Mouse (Mus musculus) kidney, adult 2 months (tissue): ENCODE data around the gene Apol11b. TPM values are rescaled to one million over a fixed set of nuclear protein-coding genes. Genes with fewer than 3 reads are reported as not detected.
"Not testable (repeated sequence)": the region's sequence is repeated elsewhere in the genome, so short reads cannot be mapped to it uniquely, and the experiment has no call there.

Experiments
- DNase-seq: peaks from one replicate; pipeline ENCODE4 v3.0.0; 2021
- H3K27ac ChIP-seq: fragments of 200-500 bp; 2 replicates; pipeline ENCODE4 v1.5.1; 2012; ENCODE audit warnings: low read depth, low read length, control low read depth, inconsistent platforms; ENCODE audit not compliant: insufficient read depth
- H3K27me3 ChIP-seq: fragments of 200-500 bp; replicated peaks from 2 replicates; pipeline ENCODE4 v1.6.1; 2012; ENCODE audit warnings: mild to moderate bottlenecking, moderate library complexity, low read length, inconsistent platforms; ENCODE audit not compliant: control insufficient read depth, insufficient read depth
- H3K36me3 ChIP-seq: fragments of 200-500 bp; 2 replicates; pipeline ENCODE4 v1.6.1; 2012; ENCODE audit warnings: mild to moderate bottlenecking, moderate library complexity, low read length, inconsistent platforms; ENCODE audit not compliant: control insufficient read depth, insufficient read depth
- H3K4me1 ChIP-seq: fragments of 200-500 bp; 2 replicates; pipeline ENCODE4 v1.6.1; 2011; ENCODE audit warnings: low read length; ENCODE audit not compliant: control insufficient read depth, insufficient read depth
- H3K4me3 ChIP-seq: fragments of 200-500 bp; 2 replicates; pipeline ENCODE4 v1.5.1; 2011; ENCODE audit warnings: mild to moderate bottlenecking, low read depth, low read length, control low read depth; ENCODE audit not compliant: insufficient read depth
- CTCF ChIP-seq: fragments of 200-500 bp; conservative IDR thresholded peaks from 2 replicates; pipeline ENCODE4 v1.5.1; 2011; ENCODE audit warnings: low read depth, mild to moderate bottlenecking, control low read depth, low read length, moderate library complexity, mixed read lengths; ENCODE audit not compliant: insufficient read depth, insufficient read length
- POLR2A ChIP-seq: fragments of 200-500 bp; IDR thresholded peaks from one replicate; pipeline ENCODE4 v1.6.1; 2011; ENCODE audit warnings: low read depth, low read length, control low read depth
- WGBS: fragments of 180-500 bp; shearing (Covaris S2); methylation state at CpG from one replicate; pipeline ENCODE4 v1.1.7; 2018; 5-methylcytosine and 5-hydroxymethylcytosine counted together
- polyA plus RNA-seq: library from polyadenylated mRNA; depleted of rRNA; stranded (reverse); fragments of >200 nt; gene quantifications from 2 replicates; pipeline ENCODE4 v1.2.3, GENCODE M21; 2012

Gene Apol11b
- polyA plus RNA-seq, 1 experiment = 0.16 TPM

- not testable (repeated sequence) for H3K27ac ChIP-seq, H3K4me1 ChIP-seq, H3K36me3 ChIP-seq, H3K27me3 ChIP-seq, H3K4me3 ChIP-seq
- peak; percentile 36 for TF ChIP-seq CTCF
- WGBS = 56% methylated on average over 9 of the region's 9 CpGs
- peak; percentile 33 for DNase-seq
Observed at GRCm38 (mm10) chr15:77628647-77629046, 14.4 kb downstream of the Apol11b start.

- H3K4me1 ChIP-seq, H3K4me3 ChIP-seq, H3K27ac ChIP-seq, H3K27me3 ChIP-seq, DNase-seq, H3K36me3 ChIP-seq: not testable (repeated sequence)
- 61% methylated on average over 4 of the region's 4 CpGs for WGBS
Observed at GRCm38 (mm10) chr15:77626471-77626870, 16.6 kb downstream of the Apol11b start.

GRCm38 (mm10) chr15:77624710-77625109, 18.4 kb downstream of the Apol11b start:
- TF ChIP-seq POLR2A (no peak), CTCF (no peak)
- Histone ChIP-seq H3K36me3 (no peaks in the 10 kb centered on the region), H3K27me3 (no peaks in the 10 kb centered on the region), H3K4me1 (no peaks in the 10 kb centered on the region), H3K4me3 (no peak overlapping the region), H3K27ac (no peak overlapping the region)
- 88% methylated on average over 1 of the region's 1 CpGs for WGBS
- no peak for DNase-seq

- no peak overlapping the region for H3K4me3 ChIP-seq
- TF ChIP-seq CTCF (no peak), POLR2A (no peak)
- no peak overlapping the region for H3K27ac ChIP-seq
- H3K36me3 ChIP-seq = no peaks in the 10 kb centered on the region
- H3K27me3 ChIP-seq = no peaks in the 10 kb centered on the region
- 74% methylated on average over 3 of the region's 3 CpGs for WGBS
- DNase-seq = peak; percentile 41
- H3K4me1 ChIP-seq = no peaks in the 10 kb centered on the region
Observed at GRCm38 (mm10) chr15:77606069-77606468, 37.0 kb downstream of the Apol11b start.

- no peak for DNase-seq
- Histone ChIP-seq H3K36me3 (no peaks in the 10 kb centered on the region), H3K4me3 (no peak within 1 kb of the TSS), H3K4me1 (peaks cover 3% of the 10 kb centered on the region; the same call in 1 of the 2 replicates), H3K27me3 (no peaks in the 10 kb centered on the region), H3K27ac (peak within 1 kb of the TSS; percentile 73)
- WGBS = 96% methylated on average over 1 of the region's 1 CpGs
- TF ChIP-seq CTCF (no peak), POLR2A (no peak)
Observed at GRCm38 (mm10) chr15:77598958-77599357, 44.1 kb downstream of the Apol11b start, which contains the start of gene Gm36245. TSS of gene Gm36245 (plus strand) at chr15:77599258.

- H3K36me3 ChIP-seq = no peaks in the 10 kb centered on the region
- DNase-seq = peak; percentile 83
- 41% methylated on average over 3 of the region's 3 CpGs for WGBS
- no peak overlapping the region for H3K4me3 ChIP-seq
- H3K27me3 ChIP-seq = no peaks in the 10 kb centered on the region
- H3K4me1 ChIP-seq = peaks cover 3% of the 10 kb centered on the region; the same call in 1 of the 2 replicates
- TF ChIP-seq POLR2A = no peak
- no peak for TF ChIP-seq CTCF
- H3K27ac ChIP-seq = peak overlapping the region; percentile 73
Observed at GRCm38 (mm10) chr15:77598429-77598828, 44.7 kb downstream of the Apol11b start.

- DNase-seq = no peak
- no peaks in the 10 kb centered on the region for H3K27me3 ChIP-seq
- 47% methylated on average over 5 of the region's 5 CpGs for WGBS
- H3K4me1 ChIP-seq = peaks cover 3% of the 10 kb centered on the region; the same call in 1 of the 2 replicates
- TF ChIP-seq CTCF (no peak), POLR2A (no peak)
- H3K36me3 ChIP-seq = no peaks in the 10 kb centered on the region
- no peak within 1 kb of the TSS for H3K27ac ChIP-seq
- no peak within 1 kb of the TSS for H3K4me3 ChIP-seq
Observed at GRCm38 (mm10) chr15:77595961-77596360, 47.1 kb downstream of the Apol11b start, which contains the start of gene Apol10b. TSS of gene Apol10b (minus strand) at chr15:77596125.

- 85% methylated on average over 1 of the region's 1 CpGs for WGBS
- DNase-seq = no peak
- Histone ChIP-seq H3K36me3 (no peaks in the 10 kb centered on the region), H3K27me3 (no peaks in the 10 kb centered on the region), H3K4me1 (no peaks in the 10 kb centered on the region), H3K4me3 (no peak overlapping the region), H3K27ac (no peak overlapping the region)
- TF ChIP-seq POLR2A = no peak
- no peak for TF ChIP-seq CTCF
Observed at GRCm38 (mm10) chr15:77593557-77593956, 49.5 kb downstream of the Apol11b start.
